Mouse (Mus musculus): ENCODE results near the gene Herc2. TPM values are rescaled to one million over a fixed set of nuclear protein-coding genes. Genes with fewer than 3 reads are reported as not detected.

Gene Herc2
- polyA plus RNA-seq, 1 experiment from 2014 or later = 20.6 TPM

Other genes starting within 250 kb of the Herc2 start
- gene Cyfip1, start 208.5 kb upstream of the Herc2 start, polyA plus RNA-seq (2016; fragmentation: Nextera tagmentation; extraction: Ambion mirVana) = 58.5 and 60.9 TPM in 2 replicates
- 48.0 and 53.4 TPM in 2 replicates for gene Nipa2, start 87.7 kb upstream of the Herc2 start, polyA plus RNA-seq (2016; fragmentation: Nextera tagmentation; extraction: Ambion mirVana)
- 4.5 and 4.9 TPM in 2 replicates for gene Nipa1, start 30.2 kb upstream of the Herc2 start, polyA plus RNA-seq (2016; fragmentation: Nextera tagmentation; extraction: Ambion mirVana)
- not detected in 2 replicates for gene Oca2, start 189.6 kb downstream of the Herc2 start, polyA plus RNA-seq (2016; fragmentation: Nextera tagmentation; extraction: Ambion mirVana)